Mouse (Mus musculus) layer of hippocampus, adult 11-12 months (tissue): ENCODE data around the gene Stk33.

Source experiments
- DNase-seq: peaks from one replicate; pipeline ENCODE4 v3.0.0; 2022; ENCODE audit warnings: low spot score

The Stk33 gene

GRCm38 (mm10) chr7:109357877-109358276 lies 81.0 kb downstream of the Stk33 start:
- no peak for DNase-seq

DNA sequence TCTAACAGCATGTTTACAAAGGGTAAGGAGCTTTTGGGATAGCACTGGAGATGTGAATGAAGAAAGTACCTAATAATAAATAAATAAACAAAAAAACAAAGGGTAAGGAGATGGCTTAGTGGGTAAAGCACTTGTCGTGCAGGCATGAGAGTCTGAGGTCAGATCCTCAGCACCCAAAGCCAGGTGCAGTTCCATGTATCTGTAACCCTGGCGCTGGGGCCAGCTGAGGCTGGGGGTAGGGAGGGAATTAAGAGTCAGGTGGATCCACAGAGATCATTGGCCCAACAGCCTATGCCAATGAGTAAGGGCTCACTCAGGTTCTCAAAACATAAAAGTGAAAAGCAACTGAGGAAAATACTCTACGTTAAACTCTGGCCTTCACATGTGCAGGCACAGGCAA lies 91.6 kb downstream of the Stk33 start:
- DNase-seq = no peak

- no peak for DNase-seq
Measured at GRCm38 (mm10) chr7:109331722-109332121, 107.2 kb downstream of the Stk33 start.

DNA sequence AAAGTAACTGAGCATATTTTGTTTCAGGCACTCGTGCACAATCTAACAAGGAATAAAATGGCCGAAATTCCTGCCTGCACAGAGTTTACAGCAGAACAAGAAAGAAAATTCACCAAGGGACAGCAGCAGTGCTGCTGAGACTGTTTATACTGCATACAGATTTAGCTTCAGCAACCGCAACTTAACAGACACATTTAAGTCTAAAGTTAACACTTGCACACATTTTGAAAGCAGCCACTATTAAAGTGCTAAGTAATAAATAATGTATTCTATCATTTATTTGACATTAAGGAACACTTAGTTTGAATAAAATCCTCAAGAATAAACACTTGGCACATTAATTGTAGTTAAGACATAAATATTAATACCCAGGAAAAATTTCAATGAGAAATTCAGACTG lies 110.1 kb downstream of the Stk33 start:
- no peak for DNase-seq

DNA sequence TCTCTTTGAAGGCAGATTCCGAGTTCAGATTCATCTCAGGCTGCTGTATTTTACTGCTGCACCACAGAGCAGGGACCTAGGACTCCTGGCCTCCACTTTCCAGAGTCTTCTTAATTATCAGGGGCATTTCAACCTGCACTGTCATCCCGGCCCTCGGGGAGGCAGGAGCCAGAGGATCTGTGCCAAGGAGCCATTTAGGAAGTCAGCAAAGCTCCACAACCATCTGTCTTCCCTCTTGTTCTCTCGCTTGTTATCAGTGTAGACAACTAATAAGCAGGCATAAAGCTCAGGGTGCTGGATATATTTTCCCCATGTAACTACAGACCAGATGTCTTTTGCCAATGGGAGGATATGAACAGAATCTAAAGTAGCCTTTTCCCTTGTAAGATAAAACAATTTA lies 112.1 kb downstream of the Stk33 start:
- peak; percentile 19 for DNase-seq

DNA sequence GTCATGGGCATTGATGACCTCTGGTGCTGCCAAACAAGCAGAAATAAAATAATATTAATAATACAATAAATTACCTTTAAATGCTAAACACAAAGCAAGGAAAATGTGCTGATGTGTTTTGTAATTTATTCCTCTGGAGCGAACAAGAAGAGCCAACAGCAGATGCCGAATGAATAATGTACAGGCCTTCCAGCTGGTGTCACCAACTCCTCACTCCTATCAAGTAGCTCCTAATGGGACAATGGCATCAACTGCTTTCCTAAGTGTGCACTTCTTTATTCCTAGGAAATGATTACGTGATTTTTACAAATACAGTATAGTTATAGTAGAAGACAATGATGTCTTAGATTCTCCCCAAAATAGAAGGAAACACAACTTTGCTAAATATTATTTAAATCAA lies 113.2 kb downstream of the Stk33 start:
- no peak for DNase-seq

GRCm38 (mm10) chr7:109325169-109325568 lies 113.7 kb downstream of the Stk33 start:
- DNase-seq = no peak

DNA sequence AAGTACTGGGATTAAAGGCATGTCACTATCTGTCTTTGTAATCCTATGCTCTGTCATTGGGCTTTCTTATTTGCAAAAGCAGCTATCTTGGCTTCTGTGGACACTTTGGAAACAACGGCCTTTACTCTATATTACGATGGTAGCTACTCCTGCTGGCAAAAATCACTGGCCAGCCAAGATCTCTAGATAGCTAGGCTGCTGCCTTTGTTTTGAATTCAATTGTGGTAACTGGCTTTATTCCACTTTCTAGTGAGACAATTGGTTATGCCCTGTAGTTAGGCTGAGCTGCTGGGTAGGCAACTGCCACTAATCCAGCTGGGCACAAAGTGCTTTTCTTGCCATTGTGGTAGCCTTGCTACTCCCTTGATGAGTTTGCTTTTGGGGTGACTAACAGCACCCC lies 129.4 kb downstream of the Stk33 start:
- DNase-seq = no peak

DNA sequence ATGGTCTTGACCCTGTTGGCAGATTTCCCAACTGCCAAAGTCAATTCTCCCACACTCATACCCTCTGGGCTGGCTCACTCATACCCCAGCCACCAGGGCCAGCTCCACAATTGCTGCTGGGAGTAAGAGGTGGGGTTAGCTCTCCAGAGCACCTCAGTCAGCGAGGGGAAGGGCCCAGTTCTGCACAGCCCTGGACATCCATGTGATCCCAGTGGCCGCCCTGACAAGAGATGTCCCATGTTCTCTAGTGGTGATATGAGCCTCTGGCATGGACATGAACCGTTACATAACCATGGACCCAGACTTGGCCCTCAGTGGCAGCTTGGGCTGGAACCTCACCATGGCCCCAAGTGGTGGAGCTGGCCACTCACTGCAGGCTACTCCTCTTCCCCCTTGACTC lies 143.1 kb downstream of the Stk33 start:
- DNase-seq = no peak

GRCm38 (mm10) chr7:109295351-109295750 lies 143.5 kb downstream of the Stk33 start:
- no peak for DNase-seq

DNA sequence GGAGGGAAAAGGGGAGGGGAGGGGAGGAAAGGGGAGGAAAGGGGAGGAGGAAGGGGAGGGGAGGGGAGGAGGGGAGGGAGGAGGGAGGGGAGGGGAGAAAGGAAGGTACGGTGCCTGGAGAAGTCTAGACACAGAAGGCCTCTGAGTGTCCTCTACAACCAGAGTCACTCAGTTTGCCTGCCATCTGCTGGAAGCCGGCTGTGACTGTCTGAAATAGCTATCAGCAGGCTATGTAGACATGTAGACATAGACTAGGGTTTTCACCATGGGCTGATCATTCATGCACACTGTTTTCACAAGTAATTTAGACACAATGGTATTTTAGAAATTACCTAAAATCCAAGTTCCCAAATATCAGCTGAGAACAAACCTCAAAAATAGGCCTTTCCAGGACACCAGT lies 148.4 kb downstream of the Stk33 start:
- DNase-seq = no peak

- no peak for DNase-seq
Measured at GRCm38 (mm10) chr7:109289106-109289505, 149.8 kb downstream of the Stk33 start.

- no peak for DNase-seq
Measured at GRCm38 (mm10) chr7:109282106-109282505, 156.8 kb downstream of the Stk33 start.

DNA sequence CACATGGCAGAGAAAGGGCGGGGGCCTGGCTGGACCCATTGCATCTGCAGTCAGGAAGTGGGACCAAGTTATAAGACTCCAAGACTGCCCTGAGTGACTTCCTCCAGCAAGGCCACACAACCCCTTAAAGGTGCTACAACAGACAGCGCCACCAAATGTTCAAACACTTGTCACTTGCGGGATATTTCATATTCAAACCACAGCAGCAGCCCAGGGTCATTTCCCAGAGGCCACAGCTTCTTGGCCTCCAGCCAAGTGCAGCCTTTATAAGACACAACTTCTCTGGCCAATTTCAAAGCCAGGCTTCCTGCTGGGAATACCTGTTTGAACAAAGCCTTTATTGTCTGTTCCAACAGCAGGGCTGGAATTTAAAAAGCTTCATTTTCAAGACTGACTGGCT lies 162.3 kb downstream of the Stk33 start:
- peak; percentile 12 for DNase-seq

- DNase-seq = no peak
Measured at GRCm38 (mm10) chr7:109275901-109276300, 163.0 kb downstream of the Stk33 start.

GRCm38 (mm10) chr7:109275151-109275550 lies 163.7 kb downstream of the Stk33 start:
- no peak for DNase-seq

DNA sequence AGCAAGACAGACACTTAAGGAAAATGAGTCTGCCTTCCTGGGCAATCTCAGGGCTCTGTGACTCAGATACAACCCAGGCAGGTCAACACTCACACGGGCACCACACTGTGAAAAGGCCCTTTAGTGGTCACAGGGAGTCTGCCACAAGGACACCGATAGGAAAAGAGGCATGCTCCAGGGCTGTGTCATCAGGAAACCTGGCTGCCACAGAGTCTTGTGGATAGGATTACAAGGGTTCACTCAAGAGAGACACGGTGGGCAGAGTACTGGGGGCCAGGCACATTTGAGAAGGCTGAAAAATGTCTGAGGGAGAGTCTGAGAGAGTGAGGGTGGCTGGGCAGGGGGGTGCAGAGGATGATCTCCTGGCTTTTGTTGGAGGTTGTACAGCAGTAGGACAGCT lies 164.6 kb downstream of the Stk33 start:
- no peak for DNase-seq

GRCm38 (mm10) chr7:109269046-109269445 lies 169.8 kb downstream of the Stk33 start:
- no peak for DNase-seq

GRCm38 (mm10) chr7:109267370-109267769 lies 171.5 kb downstream of the Stk33 start:
- no peak for DNase-seq

DNA sequence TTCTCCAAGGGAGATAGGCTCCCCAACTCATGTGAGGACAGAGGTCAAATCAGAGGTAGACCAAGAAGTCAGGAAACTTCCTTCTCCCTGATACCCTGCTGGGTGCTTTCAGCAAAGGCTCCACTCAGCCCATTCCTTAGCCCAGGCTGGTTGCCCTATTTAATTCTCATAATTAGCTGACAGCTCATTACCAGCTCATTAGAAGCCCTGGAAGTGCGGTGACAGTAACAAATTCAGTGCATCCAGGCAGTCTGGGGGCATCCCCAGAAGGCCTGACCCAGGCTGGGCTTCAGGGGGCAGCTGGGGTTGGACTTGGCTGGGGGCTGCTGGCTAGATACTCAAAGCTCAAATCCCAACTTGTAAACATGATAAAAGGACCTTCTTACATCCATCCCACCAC lies 172.7 kb downstream of the Stk33 start:
- no peak for DNase-seq

- no peak for DNase-seq
Measured at GRCm38 (mm10) chr7:109265606-109266005, 173.3 kb downstream of the Stk33 start.

GRCm38 (mm10) chr7:109255506-109256352 lies 183.2 kb downstream of the Stk33 start:
- peak; percentile 63 for DNase-seq

- DNase-seq = no peak
Measured at GRCm38 (mm10) chr7:109251418-109251817, 187.5 kb downstream of the Stk33 start.

DNA sequence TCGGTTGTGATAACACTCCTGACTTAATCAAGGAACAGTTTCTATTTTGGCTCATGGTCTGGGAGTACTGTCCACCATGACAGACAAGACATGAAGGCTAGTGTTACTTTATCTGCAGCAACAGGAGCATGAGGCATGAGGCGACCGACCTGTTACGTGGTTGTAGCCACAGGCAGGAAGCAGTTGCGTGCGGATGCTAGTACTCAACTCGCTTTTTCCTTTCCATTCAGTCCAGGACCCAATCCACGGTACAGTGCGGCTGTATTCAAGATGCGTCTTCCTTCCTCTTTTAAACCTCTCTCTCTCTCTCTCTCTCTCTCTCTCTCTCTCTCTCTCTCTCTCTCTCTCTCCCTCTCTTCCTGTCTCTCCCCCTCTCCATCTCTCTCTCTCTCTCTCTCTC lies 194.1 kb downstream of the Stk33 start:
- DNase-seq = no peak
